Mouse (Mus musculus) liver, postnatal 0 days (tissue): ENCODE measurements around the gene Eif3l.

Source experiments
- CTCF ChIP-seq: sonication (generic); IDR thresholded peaks from 2 replicates; pipeline ENCODE4 v1.5.1; 2016; ENCODE audit warnings: antibody characterized with exemption, low read depth
- EP300 ChIP-seq: IDR thresholded peaks from 2 replicates; pipeline ENCODE4 v1.6.1; 2016; ENCODE audit warnings: antibody characterized with exemption, low read depth, mild to moderate bottlenecking

GRCm38 (mm10) chr15:79025687-79026308, 49.2 kb upstream of the Eif3l start:
- no peak for TF ChIP-seq CTCF
- TF ChIP-seq EP300, result no peak
